Comparison of ENCODE assay signal across 37 mouse cellular contexts in the genomic region with DNA sequence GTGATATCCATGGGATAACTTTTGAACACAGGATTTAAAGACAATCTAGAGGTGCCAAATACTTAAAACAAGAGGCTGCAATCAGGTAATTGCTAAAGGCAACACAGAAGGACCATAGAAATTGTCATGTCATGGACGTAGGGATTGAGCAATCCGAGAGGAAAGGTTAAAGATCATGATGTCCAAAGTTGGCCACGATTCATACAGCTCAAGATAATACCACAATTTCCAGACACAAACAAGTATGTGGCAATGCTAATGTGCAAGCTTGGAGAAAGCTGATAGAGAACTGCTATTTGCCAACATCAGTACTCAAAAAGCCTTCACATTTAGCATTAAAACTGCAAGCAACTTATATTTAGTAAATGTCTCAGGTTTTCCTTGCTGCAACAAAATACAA. TPM values are rescaled to one million over a fixed set of nuclear protein-coding genes. Genes with fewer than 3 reads are reported as not detected.
A peak's percentile ranks its signal among the peaks of the same experiment; 100 is the strongest.
DNase-seq lines count a peak whose midpoint lies in the region; ATAC-seq and TF ChIP-seq lines count a peak whose summit lies in the region.
"Had no signal": no experiment of that assay in that cellular context is flagged by ENCODE, and none has a peak within 500 bp of the region (broad histone marks: within the 10 kb centered on the region; RNA-seq: fewer than 3 reads in every experiment).

No protein-coding gene starts in this region.

- H3K4me3 ChIP-seq in hindbrain, embryonic 11.5 days (ENCODE audit: low read depth, low read length): no peak overlapping the region
- H3K4me3 ChIP-seq in hindbrain, embryonic 16.5 days (ENCODE audit: low read length): no peak overlapping the region
- no peak overlapping the region for H3K4me3 ChIP-seq in liver, embryonic 16.5 days (ENCODE audit: low read depth, low read length)
- H3K4me3 ChIP-seq in liver, embryonic 12.5 days: no peak overlapping the region
- no peak overlapping the region for H3K4me3 ChIP-seq in intestine, postnatal 0 days (ENCODE audit: low read depth, low read length)
- H3K4me3 ChIP-seq: embryonic facial prominence, embryonic 10.5 days; embryonic facial prominence, embryonic 13.5 days; erythroblast, embryonic 14.5 days; forebrain, embryonic 10.5 days; forebrain, embryonic 13.5 days; hindbrain, embryonic 13.5 days had no signal

- H3K27ac ChIP-seq in hindbrain, embryonic 11.5 days (ENCODE audit: low read depth, low read length): no peak overlapping the region
- H3K27ac ChIP-seq in hindbrain, embryonic 16.5 days (ENCODE audit: low read depth, low read length): no peak overlapping the region
- no peak overlapping the region for H3K27ac ChIP-seq in liver, embryonic 16.5 days (ENCODE audit: low read length)
- H3K27ac ChIP-seq in liver, embryonic 12.5 days: no peak overlapping the region
- H3K27ac ChIP-seq in intestine, postnatal 0 days (ENCODE audit: low read depth, low read length): no peak overlapping the region
- H3K27ac ChIP-seq: embryonic facial prominence, embryonic 10.5 days; embryonic facial prominence, embryonic 13.5 days; forebrain, embryonic 10.5 days; forebrain, embryonic 13.5 days; hindbrain, embryonic 13.5 days; hindbrain, postnatal 0 days had no signal

- WGBS in hindbrain, embryonic 11.5 days: 84% methylated on average over 3 of the region's 3 CpGs
- WGBS in hindbrain, embryonic 16.5 days: 84% methylated on average over 3 of the region's 3 CpGs
- 41% methylated on average over 3 of the region's 3 CpGs for WGBS in liver, embryonic 16.5 days (ENCODE audit: insufficient replicate concordance)
- 51% methylated on average over 3 of the region's 3 CpGs for WGBS in liver, embryonic 12.5 days (ENCODE audit: insufficient replicate concordance)
- 48% methylated on average over 3 of the region's 3 CpGs for WGBS in intestine, postnatal 0 days

- no peaks in the 10 kb centered on the region for H3K9me3 ChIP-seq in hindbrain, embryonic 11.5 days (ENCODE audit: control insufficient read depth, low read length)
- no peaks in the 10 kb centered on the region for H3K9me3 ChIP-seq in hindbrain, embryonic 16.5 days (ENCODE audit: control insufficient read depth, low read length)
- H3K9me3 ChIP-seq in liver, embryonic 16.5 days (replicated peaks; ENCODE audit: control insufficient read depth, low read length): no peaks in the 10 kb centered on the region
- H3K9me3 ChIP-seq in liver, embryonic 12.5 days (replicated peaks): 0 out of 2 replicates have a peak, but pooled peaks cover 2% of the 10 kb centered on the region
- H3K9me3 ChIP-seq in intestine, postnatal 0 days (ENCODE audit: control insufficient read depth): no peaks in the 10 kb centered on the region
- H3K9me3 ChIP-seq: embryonic facial prominence, embryonic 10.5 days; embryonic facial prominence, embryonic 13.5 days; forebrain, embryonic 10.5 days; forebrain, embryonic 13.5 days; hindbrain, embryonic 13.5 days had no signal

- no peaks in the 10 kb centered on the region for H3K4me1 ChIP-seq in hindbrain, embryonic 11.5 days (replicated peaks; ENCODE audit: control insufficient read depth, insufficient read depth, low read length)
- H3K4me1 ChIP-seq in hindbrain, embryonic 16.5 days (ENCODE audit: control insufficient read depth, insufficient read depth, low read depth, low read length): no peaks in the 10 kb centered on the region
- H3K4me1 ChIP-seq in liver, embryonic 16.5 days (ENCODE audit: control insufficient read depth, low read depth, low read length): no peaks in the 10 kb centered on the region
- no peaks in the 10 kb centered on the region for H3K4me1 ChIP-seq in liver, embryonic 12.5 days
- H3K4me1 ChIP-seq in intestine, postnatal 0 days (replicated peaks; ENCODE audit: control insufficient read depth, insufficient read depth, low read length): no peaks in the 10 kb centered on the region
- H3K4me1 ChIP-seq: embryonic facial prominence, embryonic 10.5 days; embryonic facial prominence, embryonic 13.5 days; forebrain, embryonic 10.5 days; forebrain, embryonic 13.5 days; hindbrain, embryonic 13.5 days had no signal

- ATAC-seq in hindbrain, embryonic 11.5 days (ENCODE audit: low FRiP score): 0 out of 2 replicates have a peak, but pooled peaks have one; percentile 6
- ATAC-seq in hindbrain, embryonic 16.5 days: no peak
- peak; percentile 50; the same call in 1 of the 2 replicates for ATAC-seq in liver, embryonic 16.5 days (ENCODE audit: low read depth)
- ATAC-seq in liver, embryonic 12.5 days: no peak
- peak; percentile 90 for ATAC-seq in intestine, postnatal 0 days
- ATAC-seq: forebrain, embryonic 13.5 days; forebrain, embryonic 16.5 days; hindbrain, postnatal 0 days had no signal

- H3K36me3 ChIP-seq in hindbrain, embryonic 11.5 days (ENCODE audit: control insufficient read depth, insufficient read depth, low read length): no peaks in the 10 kb centered on the region
- no peaks in the 10 kb centered on the region for H3K36me3 ChIP-seq in hindbrain, embryonic 16.5 days (ENCODE audit: control insufficient read depth, insufficient read depth, low read length)
- H3K36me3 ChIP-seq in liver, embryonic 16.5 days (ENCODE audit: control insufficient read depth, insufficient read depth): no peaks in the 10 kb centered on the region
- no peaks in the 10 kb centered on the region for H3K36me3 ChIP-seq in liver, embryonic 12.5 days
- H3K36me3 ChIP-seq in intestine, postnatal 0 days (ENCODE audit: control insufficient read depth, insufficient read depth): no peaks in the 10 kb centered on the region
- H3K36me3 ChIP-seq: embryonic facial prominence, embryonic 10.5 days; embryonic facial prominence, embryonic 13.5 days; forebrain, embryonic 10.5 days; G1E; hindbrain, embryonic 13.5 days had no signal

- DNase-seq in hindbrain, embryonic 11.5 days (ENCODE audit: low spot score): no peak
- DNase-seq in 416B (ENCODE audit: low read depth): peak; percentile 4
- DNase-seq in gastrocnemius, postnatal 4 days (ENCODE audit: low spot score in 2 of 2): no peak
- DNase-seq: adrenal gland, adult 8-10 months; adrenal gland, postnatal 25 days; B cell, adult 2 months; cerebellum, adult 11-12 months; cerebellum, adult 8-10 months; cerebellum, postnatal 10 days; cerebellum, postnatal 36 days; embryo, embryonic 11 days; gastrocnemius, postnatal 10 days; gastrocnemius, postnatal 36 days; heart, adult 11 months had no signal

- H3K4me2 ChIP-seq in hindbrain, embryonic 11.5 days (replicated peaks; ENCODE audit: low read depth, low read length): no peak overlapping the region
- no peak overlapping the region for H3K4me2 ChIP-seq in hindbrain, embryonic 16.5 days (ENCODE audit: low read length)
- no peak overlapping the region for H3K4me2 ChIP-seq in liver, embryonic 16.5 days (ENCODE audit: low read depth, low read length)
- no peak overlapping the region for H3K4me2 ChIP-seq in liver, embryonic 12.5 days
- H3K4me2 ChIP-seq in intestine, postnatal 0 days (replicated peaks; ENCODE audit: low read depth): no peak overlapping the region
- H3K4me2 ChIP-seq: embryonic facial prominence, embryonic 13.5 days; forebrain, embryonic 13.5 days; heart, embryonic 11.5 days; hindbrain, embryonic 13.5 days had no signal

- TF ChIP-seq CTCF in intestine, postnatal 0 days (IDR thresholded peaks at IDR 0.05; ENCODE audit: low read depth): no peak

- no peak overlapping the region for H3K9ac ChIP-seq in hindbrain, embryonic 11.5 days (ENCODE audit: low read depth, low read length)
- H3K9ac ChIP-seq in hindbrain, embryonic 16.5 days (ENCODE audit: low read depth, low read length): no peak overlapping the region
- no peak overlapping the region for H3K9ac ChIP-seq in liver, embryonic 16.5 days (ENCODE audit: low read depth, low read length)
- no peak overlapping the region for H3K9ac ChIP-seq in liver, embryonic 12.5 days
- no peak overlapping the region for H3K9ac ChIP-seq in intestine, postnatal 0 days (ENCODE audit: low read depth, low read length)
- H3K9ac ChIP-seq: embryonic facial prominence, embryonic 13.5 days; forebrain, embryonic 13.5 days; hindbrain, embryonic 13.5 days had no signal

- no peaks in the 10 kb centered on the region for H3K27me3 ChIP-seq in hindbrain, embryonic 11.5 days (ENCODE audit: control insufficient read depth, insufficient read depth, low read length)
- no peaks in the 10 kb centered on the region for H3K27me3 ChIP-seq in hindbrain, embryonic 16.5 days (replicated peaks; ENCODE audit: control insufficient read depth, insufficient read depth, low read length)
- no peaks in the 10 kb centered on the region for H3K27me3 ChIP-seq in liver, embryonic 16.5 days (ENCODE audit: control insufficient read depth, insufficient read depth, low read depth, low read length)
- H3K27me3 ChIP-seq in liver, embryonic 12.5 days (replicated peaks): no peaks in the 10 kb centered on the region
- H3K27me3 ChIP-seq in intestine, postnatal 0 days (replicated peaks; ENCODE audit: control insufficient read depth, insufficient read depth, low read length): no peaks in the 10 kb centered on the region
- H3K27me3 ChIP-seq: CH12.LX; embryonic facial prominence, embryonic 13.5 days; forebrain, embryonic 13.5 days; hindbrain, embryonic 13.5 days had no signal

RNA-seq across cellular contexts. Expression of a gene that starts 26.7 kb away (rescaled TPM):
- polyA plus RNA-seq in hindbrain, embryonic 11.5 days (2014; fragmentation: Nextera tagmentation; extraction: Ambion mirVana): not detected in 2 replicates
- polyA plus RNA-seq in hindbrain, embryonic 16.5 days (2015; fragmentation: Nextera tagmentation; extraction: Ambion mirVana): not detected in 2 replicates
- polyA plus RNA-seq in liver, embryonic 16.5 days (2015; fragmentation: Nextera tagmentation; extraction: Ambion mirVana): 1.1 and 1.3 TPM in 2 replicates
- 0.32 and 0.51 TPM in 2 replicates for polyA plus RNA-seq in liver, embryonic 12.5 days (2016; fragmentation: Nextera tagmentation; extraction: Ambion mirVana)
- polyA plus RNA-seq in intestine, postnatal 0 days (2015; fragmentation: Nextera tagmentation; extraction: Ambion mirVana): 2.4 and 3.1 TPM in 2 replicates
- under 1 TPM in 1 of 2 experiments, not detected in 1; 0.10 TPM for total RNA-seq in gastrocnemius, postnatal 4 days (2021)
- total RNA-seq: adrenal gland, postnatal 25 days; CH12.LX; gastrocnemius, adult 18-20 months; gastrocnemius, postnatal 10 days; gastrocnemius, postnatal 36 days; heart, adult 8-10 months; heart, postnatal 25 days; hematopoietic stem cell, adult 5-6 weeks; hindbrain, postnatal 0 days had no signal
- polyA plus RNA-seq: brain, embryonic 14.5 days; cortical plate, adult 2 months; embryonic facial prominence, embryonic 10.5 days; embryonic facial prominence, embryonic 13.5 days; erythroblast, embryonic 14.5 days; forebrain, embryonic 10.5 days; forebrain, embryonic 13.5 days; forebrain, embryonic 16.5 days; G1E; heart, embryonic 11.5 days; heart, embryonic 14.5 days; heart, postnatal 0 days; hindbrain, embryonic 13.5 days; hindbrain, postnatal 0 days had no signal

Comparison
In these comparisons a context has a peak if more than half of its experiments do, and no peak if none do; other contexts are left out.
1. ATAC-seq: peak in hindbrain, embryonic 11.5 days (single experiment), liver, embryonic 16.5 days (single experiment) and intestine, postnatal 0 days (single experiment); none in hindbrain, embryonic 16.5 days (single experiment) and liver, embryonic 12.5 days (single experiment).